9 mouse cellular contexts compared by ENCODE assay signal in genomic region chr6:35288920-35289319, GRCm38 (mm10). TPM values are rescaled to one million over a fixed set of nuclear protein-coding genes. Genes with fewer than 3 reads are reported as not detected.
A peak's percentile ranks its signal among the peaks of the same experiment; 100 is the strongest.
DNase-seq lines count a peak whose midpoint lies in the region; ATAC-seq and TF ChIP-seq lines count a peak whose summit lies in the region.
"Had no signal": no experiment of that assay in that cellular context is flagged by ENCODE, and none has a peak within 500 bp of the region (broad histone marks: within the 10 kb centered on the region; RNA-seq: fewer than 3 reads in every experiment).

No protein-coding gene starts in this region.

- intact Hi-C loops in heart, postnatal 36 days (cut with DNase I), result loop anchor here (2.0 kb wide), 1 partner anchor 32 kb away; no protein-coding TSS in a partner anchor

- WGBS in heart, embryonic 12.5 days, result 56% methylated on average over 7 of the region's 7 CpGs
- 10% methylated on average over 7 of the region's 7 CpGs for WGBS in forebrain, embryonic 11.5 days
- WGBS in limb, embryonic 15.5 days, result 53% methylated on average over 7 of the region's 7 CpGs

- H3K4me3 ChIP-seq in heart, embryonic 12.5 days, result no peak overlapping the region
- H3K4me3 ChIP-seq in ES-Bruce4 (ENCODE audit: low read depth, low read length), result no peak overlapping the region; the same call in 1 of the 2 replicates
- H3K4me3 ChIP-seq in forebrain, embryonic 11.5 days (ENCODE audit: low read depth, low read length), result no peak overlapping the region
- no peak overlapping the region for H3K4me3 ChIP-seq in limb, embryonic 15.5 days

- TF ChIP-seq EP300 in ES-Bruce4 (IDR thresholded peaks at IDR 0.05; ENCODE audit: insufficient read depth, low read depth, low read length), result peak; percentile 66; the same call in 1 of the 2 replicates

- no peak for ATAC-seq in heart, embryonic 12.5 days (ENCODE audit: insufficient number of reproducible peaks, low FRiP score)
- ATAC-seq in forebrain, embryonic 11.5 days (replicated peaks; ENCODE audit: low FRiP score), result no peak; the same call in 1 of the 2 replicates
- ATAC-seq in limb, embryonic 15.5 days (ENCODE audit: insufficient number of reproducible peaks, low FRiP score, low TSS enrichment, low read depth), result no peak

- DNase-seq in heart, postnatal 36 days, result no peak
- no peak for DNase-seq in forebrain, embryonic 11.5 days (ENCODE audit: low spot score)
- DNase-seq in urinary bladder, adult 18-20 months (ENCODE audit: low spot score in 2 of 2), result no peak
- DNase-seq in spleen, adult 12 weeks (ENCODE audit: low spot score), result no peak
- no peak for DNase-seq in lung, postnatal 36 days
- DNase-seq: right cerebral cortex, postnatal 25 days had no signal

- H3K27me3 ChIP-seq in heart, embryonic 12.5 days (replicated peaks), result no peaks in the 10 kb centered on the region
- no peaks in the 10 kb centered on the region for H3K27me3 ChIP-seq in ES-Bruce4 (ENCODE audit: control insufficient read depth, insufficient read depth, low read length, poor library complexity, severe bottlenecking)
- no peaks in the 10 kb centered on the region for H3K27me3 ChIP-seq in forebrain, embryonic 11.5 days (ENCODE audit: control insufficient read depth, insufficient read depth, low read length)
- no peaks in the 10 kb centered on the region for H3K27me3 ChIP-seq in limb, embryonic 15.5 days

- peak overlapping the region; percentile 41 for H3K27ac ChIP-seq in heart, embryonic 12.5 days (ENCODE audit: poor library complexity, severe bottlenecking)
- H3K27ac ChIP-seq in ES-Bruce4 (ENCODE audit: insufficient read depth, low read length), result 0 out of 2 replicates have a peak overlapping the region, but pooled peaks have one; percentile 30
- no peak overlapping the region for H3K27ac ChIP-seq in forebrain, embryonic 11.5 days (ENCODE audit: low read depth, low read length)
- H3K27ac ChIP-seq in limb, embryonic 15.5 days, result 0 out of 2 replicates have a peak overlapping the region, but pooled peaks have one; percentile 43

- no peak for TF ChIP-seq POLR2A in ES-Bruce4 (IDR thresholded peaks at IDR 0.05; ENCODE audit: insufficient read depth, low read length)

- H3K36me3 ChIP-seq in heart, embryonic 12.5 days, result no peaks in the 10 kb centered on the region
- H3K36me3 ChIP-seq in ES-Bruce4 (ENCODE audit: control insufficient read depth, insufficient read depth, low read length, poor library complexity, severe bottlenecking), result no peaks in the 10 kb centered on the region
- no peaks in the 10 kb centered on the region for H3K36me3 ChIP-seq in forebrain, embryonic 11.5 days (ENCODE audit: control insufficient read depth, insufficient read depth, low read length)
- H3K36me3 ChIP-seq in limb, embryonic 15.5 days, result no peaks in the 10 kb centered on the region

- 0 out of 2 replicates have a peak, but pooled peaks cover 2% of the 10 kb centered on the region for H3K9me3 ChIP-seq in heart, embryonic 12.5 days (replicated peaks)
- no peaks in the 10 kb centered on the region for H3K9me3 ChIP-seq in ES-Bruce4 (replicated peaks; ENCODE audit: control insufficient read depth, insufficient read depth, low read length, poor library complexity, severe bottlenecking)
- H3K9me3 ChIP-seq in forebrain, embryonic 11.5 days (ENCODE audit: control insufficient read depth, low read length), result no peaks in the 10 kb centered on the region
- no peaks in the 10 kb centered on the region for H3K9me3 ChIP-seq in limb, embryonic 15.5 days

- H3K4me1 ChIP-seq in heart, embryonic 12.5 days (replicated peaks), result peaks cover 23% of the 10 kb centered on the region
- peaks cover 9% of the 10 kb centered on the region for H3K4me1 ChIP-seq in ES-Bruce4 (ENCODE audit: control insufficient read depth, insufficient read depth, low read length)
- H3K4me1 ChIP-seq in forebrain, embryonic 11.5 days (replicated peaks; ENCODE audit: control insufficient read depth, insufficient read depth, low read length), result no peaks in the 10 kb centered on the region; the same call in 1 of the 2 replicates
- peaks cover 18% of the 10 kb centered on the region for H3K4me1 ChIP-seq in limb, embryonic 15.5 days

- TF ChIP-seq CTCF in ES-Bruce4 (IDR thresholded peaks at IDR 0.05; ENCODE audit: low read depth, low read length), result no peak

- H3K9ac ChIP-seq in heart, embryonic 12.5 days, result no peak overlapping the region
- no peak overlapping the region for H3K9ac ChIP-seq in ES-Bruce4 (ENCODE audit: low read depth, poor library complexity, severe bottlenecking)
- H3K9ac ChIP-seq in forebrain, embryonic 11.5 days (ENCODE audit: low read length), result no peak overlapping the region
- H3K9ac ChIP-seq in limb, embryonic 15.5 days, result no peak overlapping the region

- peak overlapping the region; percentile 5; the same call in 1 of the 2 replicates for H3K4me2 ChIP-seq in heart, embryonic 12.5 days
- H3K4me2 ChIP-seq in forebrain, embryonic 11.5 days (ENCODE audit: low read depth, low read length, severe bottlenecking), result 0 out of 2 replicates have a peak overlapping the region, but pooled peaks have one; percentile 5
- H3K4me2 ChIP-seq in limb, embryonic 15.5 days, result no peak overlapping the region

RNA-seq across cellular contexts. Expression of gene Slc13a4, which starts 19.0 kb away (rescaled TPM):
- 2.1 and 2.4 TPM in 2 replicates for polyA plus RNA-seq in heart, embryonic 12.5 days (2016; fragmentation: Nextera tagmentation; extraction: Ambion mirVana)
- total RNA-seq in heart, postnatal 36 days (2021), result under 1 TPM; 0.11 to 0.17 TPM
- polyA plus RNA-seq in ES-Bruce4 (2011; ENCODE audit: insufficient read depth, insufficient read length, low read depth, missing spikeins), result 1.1 and 1.2 TPM in 2 replicates
- polyA plus RNA-seq in forebrain, embryonic 11.5 days (2014; fragmentation: Nextera tagmentation; extraction: Ambion mirVana), result 0.15 and 0.32 TPM in 2 replicates
- polyA plus RNA-seq in limb, embryonic 15.5 days (2015; fragmentation: Nextera tagmentation; extraction: Ambion mirVana), result 0.12 and 0.20 TPM in 2 replicates

RNA-seq across cellular contexts. Expression of gene Fam180a, which starts 37.0 kb away (rescaled TPM):
- 0.10 and 0.50 TPM in 2 replicates for polyA plus RNA-seq in heart, embryonic 12.5 days (2016; fragmentation: Nextera tagmentation; extraction: Ambion mirVana)
- total RNA-seq in heart, postnatal 36 days (2021), result under 1 TPM; 0.65 to 0.92 TPM
- not detected in 2 replicates for polyA plus RNA-seq in ES-Bruce4 (2011; ENCODE audit: insufficient read depth, insufficient read length, low read depth, missing spikeins)
- not detected in 2 replicates for polyA plus RNA-seq in forebrain, embryonic 11.5 days (2014; fragmentation: Nextera tagmentation; extraction: Ambion mirVana)
- 6.8 and 8.5 TPM in 2 replicates for polyA plus RNA-seq in limb, embryonic 15.5 days (2015; fragmentation: Nextera tagmentation; extraction: Ambion mirVana)
